ENCODE assay signal across 16 mouse cellular contexts in the genomic region with DNA sequence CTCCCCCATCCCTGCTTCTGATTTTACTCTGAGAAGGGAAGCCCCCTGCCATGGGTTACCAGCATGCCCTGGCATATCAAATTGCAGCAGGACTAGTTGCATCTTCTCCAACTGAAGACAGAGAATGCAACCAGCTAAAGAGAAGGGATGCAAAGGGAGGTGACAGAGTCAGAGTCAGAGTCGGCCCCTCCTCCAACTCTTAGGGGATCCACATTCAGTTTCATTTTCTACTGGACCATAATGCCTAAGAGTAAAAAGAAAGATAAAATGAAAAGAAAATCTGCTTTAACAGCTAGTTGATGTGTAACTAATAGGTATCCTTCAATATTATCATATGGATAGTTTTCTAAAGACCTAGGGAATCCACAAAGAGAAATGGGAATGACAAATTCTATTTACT.
"Had no signal": no experiment of that assay in that cellular context is flagged by ENCODE, and none has a peak within 500 bp of the region (broad histone marks: within the 10 kb centered on the region; RNA-seq: fewer than 3 reads in every experiment).

No protein-coding gene starts in this region.

- H3K4me3 ChIP-seq: layer of hippocampus, adult 2 months; liver, embryonic 15.5 days; megakaryocyte, embryonic 14.5 days; midbrain, embryonic 12.5 days; neural tube, embryonic 15.5 days; stomach, embryonic 15.5 days had no signal

- H3K4me1 ChIP-seq: liver, embryonic 15.5 days; megakaryocyte, embryonic 14.5 days; midbrain, embryonic 12.5 days; stomach, embryonic 15.5 days had no signal

- H3K27me3 ChIP-seq: liver, embryonic 15.5 days; megakaryocyte, embryonic 14.5 days; midbrain, embryonic 12.5 days; neural tube, embryonic 15.5 days; stomach, embryonic 15.5 days had no signal

- H3K27ac ChIP-seq: layer of hippocampus, adult 2 months; liver, embryonic 15.5 days; midbrain, embryonic 12.5 days; neural tube, embryonic 15.5 days; stomach, embryonic 15.5 days had no signal

- DNase-seq: kidney, postnatal 10 days; kidney, postnatal 4 days; left cerebral cortex, postnatal 4 days; lung, adult 2 months; lung, postnatal 10 days; lung, postnatal 4 days; retina, postnatal 1 day; right cerebral cortex, postnatal 4 days; spleen, adult 18-20 months; thymus, postnatal 4 days had no signal

- H3K36me3 ChIP-seq: liver, embryonic 15.5 days; midbrain, embryonic 12.5 days; neural tube, embryonic 15.5 days; stomach, embryonic 15.5 days had no signal
